Mouse (Mus musculus) liver, embryonic 11.5 days (tissue): ENCODE results near the gene Ccdc141. TPM values are rescaled to one million over a fixed set of nuclear protein-coding genes. Genes with fewer than 3 reads are reported as not detected.

ENCODE experiments used
- ATAC-seq: fragments of 200-750 bp; cut with Nextera tagmentation; replicated peaks from 2 replicates; pipeline ENCODE4 v1.8.0; 2017; ENCODE audit warnings: moderate number of reproducible peaks, mild to moderate bottlenecking, moderate TSS enrichment, moderate library complexity; ENCODE audit not compliant: low FRiP score
- DNase-seq: peaks from one replicate; pipeline ENCODE4 v3.0.0-alpha.2; 2017; ENCODE audit warnings: low spot score
- H3K27ac ChIP-seq: fragments of 300-500 bp; sonication (generic); 2 replicates; pipeline ENCODE4 v1.5.1; 2014; ENCODE audit warnings: mild to moderate bottlenecking, low read depth, low read length, control low read depth
- H3K27me3 ChIP-seq: fragments of 300-500 bp; sonication (generic); replicated peaks from 2 replicates; pipeline ENCODE4 v1.6.1; 2014; ENCODE audit warnings: low read length, mixed read lengths; ENCODE audit not compliant: control insufficient read depth, insufficient read depth
- H3K36me3 ChIP-seq: fragments of 300-500 bp; sonication (generic); 2 replicates; pipeline ENCODE4 v1.6.1; 2014; ENCODE audit warnings: mild to moderate bottlenecking, low read length, moderate library complexity, mixed read lengths; ENCODE audit not compliant: control insufficient read depth, insufficient read depth
- H3K4me1 ChIP-seq: fragments of 300-500 bp; sonication (generic); replicated peaks from 2 replicates; pipeline ENCODE4 v1.6.1; 2014; ENCODE audit warnings: low read length, mixed read lengths; ENCODE audit not compliant: control insufficient read depth, insufficient read depth
- H3K4me2 ChIP-seq: fragments of 300-500 bp; sonication (generic); 2 replicates; pipeline ENCODE4 v1.6.1; 2014; ENCODE audit warnings: mild to moderate bottlenecking, control low read depth, moderate library complexity
- H3K4me3 ChIP-seq: fragments of 300-500 bp; sonication (generic); 2 replicates; pipeline ENCODE4 v1.5.1; 2014; ENCODE audit warnings: low read depth, low read length, control low read depth
- H3K9ac ChIP-seq: fragments of 300-500 bp; sonication (generic); 2 replicates; pipeline ENCODE4 v1.6.1; 2014; ENCODE audit warnings: low read depth, low read length, control low read depth
- H3K9me3 ChIP-seq: fragments of 300-500 bp; sonication (generic); 2 replicates; pipeline ENCODE4 v1.6.1; 2016; ENCODE audit warnings: low read length, inconsistent platforms, mixed read lengths; ENCODE audit not compliant: control insufficient read depth
- WGBS: fragments of 180-500 bp; shearing (Covaris S2); extraction: QIAGEN DNeasy Blood & Tissue Kit; methylation state at CpG from one replicate; pipeline ENCODE4 v1.1.7; 2014; 5-methylcytosine and 5-hydroxymethylcytosine counted together
- polyA plus RNA-seq: library from polyadenylated mRNA; unstranded; fragments of >200 nt; fragmentation: Nextera tagmentation; extraction: Ambion mirVana; gene quantifications from 2 replicates; pipeline ENCODE4 v1.2.1, GENCODE M21; 2014

The Ccdc141 gene
- polyA plus RNA-seq, 1 experiment from 2014 or later = 6.3 TPM

GRCm38 (mm10) chr2:77195056-77195455 lies 24.6 kb upstream of the Ccdc141 start:
- ATAC-seq (no peak), DNase-seq (no peak)
- Histone ChIP-seq H3K9ac (no peak overlapping the region), H3K9me3 (no peaks in the 10 kb centered on the region), H3K36me3 (no peaks in the 10 kb centered on the region; the same call in 1 of the 2 replicates), H3K4me2 (no peak overlapping the region), H3K4me1 (no peaks in the 10 kb centered on the region), H3K27ac (no peak overlapping the region), H3K4me3 (no peak overlapping the region), H3K27me3 (no peaks in the 10 kb centered on the region)
- WGBS = 79% methylated on average over 5 of the region's 5 CpGs

GRCm38 (mm10) chr2:77191811-77192210 lies 21.4 kb upstream of the Ccdc141 start:
- Histone ChIP-seq H3K36me3 (no peaks in the 10 kb centered on the region; the same call in 1 of the 2 replicates), H3K27me3 (no peaks in the 10 kb centered on the region), H3K9me3 (no peaks in the 10 kb centered on the region), H3K4me2 (no peak overlapping the region), H3K27ac (no peak overlapping the region), H3K9ac (no peak overlapping the region), H3K4me3 (no peak overlapping the region), H3K4me1 (no peaks in the 10 kb centered on the region)
- 83% methylated on average over 3 of the region's 3 CpGs for WGBS
- ATAC-seq = no peak
- no peak for DNase-seq

GRCm38 (mm10) chr2:77190891-77191290 lies 20.5 kb upstream of the Ccdc141 start:
- no peak for DNase-seq
- H3K4me3 ChIP-seq = no peak overlapping the region
- H3K4me2 ChIP-seq = no peak overlapping the region
- no peaks in the 10 kb centered on the region; the same call in 1 of the 2 replicates for H3K36me3 ChIP-seq
- H3K9ac ChIP-seq = no peak overlapping the region
- H3K4me1 ChIP-seq = no peaks in the 10 kb centered on the region
- no peak overlapping the region for H3K27ac ChIP-seq
- no peaks in the 10 kb centered on the region for H3K9me3 ChIP-seq
- ATAC-seq = no peak
- 90% methylated on average over 7 of the region's 7 CpGs for WGBS
- no peaks in the 10 kb centered on the region for H3K27me3 ChIP-seq

GRCm38 (mm10) chr2:77190301-77190700 lies 19.9 kb upstream of the Ccdc141 start:
- no peak overlapping the region for H3K4me2 ChIP-seq
- H3K4me3 ChIP-seq = no peak overlapping the region
- 87% methylated on average over 3 of the region's 3 CpGs for WGBS
- DNase-seq (no peak), ATAC-seq (no peak)
- H3K27me3 ChIP-seq = no peaks in the 10 kb centered on the region
- H3K9me3 ChIP-seq = no peaks in the 10 kb centered on the region
- no peaks in the 10 kb centered on the region; the same call in 1 of the 2 replicates for H3K36me3 ChIP-seq
- H3K27ac ChIP-seq = no peak overlapping the region
- no peaks in the 10 kb centered on the region for H3K4me1 ChIP-seq
- no peak overlapping the region for H3K9ac ChIP-seq

GRCm38 (mm10) chr2:77189671-77190070 lies 19.2 kb upstream of the Ccdc141 start:
- Histone ChIP-seq H3K27me3 (no peaks in the 10 kb centered on the region), H3K27ac (no peak overlapping the region), H3K4me2 (no peak overlapping the region), H3K9me3 (no peaks in the 10 kb centered on the region), H3K4me3 (no peak overlapping the region), H3K4me1 (no peaks in the 10 kb centered on the region), H3K9ac (no peak overlapping the region), H3K36me3 (no peaks in the 10 kb centered on the region; the same call in 1 of the 2 replicates)
- ATAC-seq (no peak), DNase-seq (no peak)
- 86% methylated on average over 7 of the region's 7 CpGs for WGBS

- H3K36me3 ChIP-seq = no peaks in the 10 kb centered on the region
- WGBS = 91% methylated on average over 3 of the region's 3 CpGs
- no peak overlapping the region for H3K4me2 ChIP-seq
- no peak overlapping the region for H3K4me3 ChIP-seq
- no peaks in the 10 kb centered on the region for H3K4me1 ChIP-seq
- H3K27me3 ChIP-seq = no peaks in the 10 kb centered on the region
- H3K9me3 ChIP-seq = no peaks in the 10 kb centered on the region
- no peak overlapping the region for H3K27ac ChIP-seq
- DNase-seq (no peak), ATAC-seq (no peak)
- H3K9ac ChIP-seq = no peak overlapping the region
These were observed 17.1 kb upstream of the Ccdc141 start for GRCm38 (mm10) chr2:77187501-77187900.

- Histone ChIP-seq H3K27ac (no peak overlapping the region), H3K36me3 (no peaks in the 10 kb centered on the region), H3K9me3 (no peaks in the 10 kb centered on the region), H3K4me2 (no peak overlapping the region), H3K4me1 (no peaks in the 10 kb centered on the region), H3K9ac (no peak overlapping the region), H3K4me3 (no peak overlapping the region), H3K27me3 (no peaks in the 10 kb centered on the region)
- no peak for DNase-seq
- ATAC-seq = no peak
- 86% methylated on average over 8 of the region's 8 CpGs for WGBS
These were observed 16.5 kb upstream of the Ccdc141 start for GRCm38 (mm10) chr2:77186912-77187311.

- no peak for ATAC-seq
- DNase-seq = no peak
- no peaks in the 10 kb centered on the region for H3K9me3 ChIP-seq
- WGBS = 75% methylated on average over 8 of the region's 8 CpGs
- H3K4me2 ChIP-seq = no peak overlapping the region
- no peak overlapping the region for H3K4me3 ChIP-seq
- H3K4me1 ChIP-seq = no peaks in the 10 kb centered on the region
- H3K36me3 ChIP-seq = no peaks in the 10 kb centered on the region
- no peak overlapping the region for H3K27ac ChIP-seq
- H3K9ac ChIP-seq = no peak overlapping the region
- no peaks in the 10 kb centered on the region for H3K27me3 ChIP-seq
These were observed 13.7 kb upstream of the Ccdc141 start for GRCm38 (mm10) chr2:77184049-77184571.

GRCm38 (mm10) chr2:77183646-77184045 lies 13.2 kb upstream of the Ccdc141 start:
- Histone ChIP-seq H3K9ac (no peak overlapping the region), H3K4me1 (no peaks in the 10 kb centered on the region), H3K4me2 (no peak overlapping the region), H3K9me3 (no peaks in the 10 kb centered on the region), H3K36me3 (no peaks in the 10 kb centered on the region), H3K27ac (no peak overlapping the region), H3K27me3 (no peaks in the 10 kb centered on the region), H3K4me3 (no peak overlapping the region)
- no peak for DNase-seq
- 91% methylated on average over 2 of the region's 2 CpGs for WGBS
- ATAC-seq = no peak
